10 mouse cellular contexts compared by ENCODE assay signal in genomic region chr11:72134536-72135382, GRCm38 (mm10). TPM values are rescaled to one million over a fixed set of nuclear protein-coding genes. Genes with fewer than 3 reads are reported as not detected.
DNase-seq lines count a peak whose midpoint lies in the region; ATAC-seq lines count a peak whose summit lies in the region.
"Had no signal": no experiment of that assay in that cellular context is flagged by ENCODE, and none has a peak within 500 bp of the region (broad histone marks: within the 10 kb centered on the region; RNA-seq: fewer than 3 reads in every experiment).

No protein-coding gene starts in this region.

- ATAC-seq in kidney, embryonic 15.5 days (replicated peaks; ENCODE audit: low FRiP score), result no peak
- peak; percentile 59 for ATAC-seq in midbrain, embryonic 13.5 days
- no peak for ATAC-seq in granulocyte monocyte progenitor cell, adult 5-6 weeks (replicated peaks; ENCODE audit: poor library complexity, severe bottlenecking)

- H3K36me3 ChIP-seq in kidney, embryonic 15.5 days, result no peaks in the 10 kb centered on the region
- H3K36me3 ChIP-seq in hindbrain, embryonic 10.5 days, result no peaks in the 10 kb centered on the region
- no peaks in the 10 kb centered on the region for H3K36me3 ChIP-seq in midbrain, embryonic 13.5 days

- H3K4me2 ChIP-seq in kidney, embryonic 15.5 days, result peak overlapping the region; percentile 99
- H3K4me2 ChIP-seq in midbrain, embryonic 13.5 days (replicated peaks), result peak overlapping the region; percentile 98

- 16% methylated on average over 24 of the region's 24 CpGs for WGBS in kidney, embryonic 15.5 days
- WGBS in hindbrain, embryonic 10.5 days, result 15% methylated on average over 24 of the region's 24 CpGs
- WGBS in midbrain, embryonic 13.5 days, result 15% methylated on average over 24 of the region's 24 CpGs

- H3K9ac ChIP-seq in kidney, embryonic 15.5 days, result peak overlapping the region; percentile 56
- peak overlapping the region; percentile 80 for H3K9ac ChIP-seq in midbrain, embryonic 13.5 days (replicated peaks)

- peaks cover 52% of the 10 kb centered on the region for H3K27me3 ChIP-seq in kidney, embryonic 15.5 days
- H3K27me3 ChIP-seq in hindbrain, embryonic 10.5 days (ENCODE audit: insufficient read depth, poor library complexity, severe bottlenecking), result peaks cover 95% of the 10 kb centered on the region
- peaks cover 71% of the 10 kb centered on the region for H3K27me3 ChIP-seq in midbrain, embryonic 13.5 days
- H3K27me3 ChIP-seq: Patski had no signal

- peak overlapping the region; percentile 62 for H3K4me3 ChIP-seq in kidney, embryonic 15.5 days (replicated peaks)
- peak overlapping the region; percentile 75 for H3K4me3 ChIP-seq in hindbrain, embryonic 10.5 days
- peak overlapping the region; percentile 68 for H3K4me3 ChIP-seq in midbrain, embryonic 13.5 days (replicated peaks)

- intact Hi-C loops in gastrocnemius, postnatal 36 days (cut with DNase I), result loop anchor here (5.0 kb wide), 1 partner anchor 82 kb away; no protein-coding TSS in a partner anchor

- DNase-seq in kidney, adult 8-10 months, result no peak
- DNase-seq in cerebellum, adult 8-10 months, result peak; percentile 64
- DNase-seq in hindbrain, embryonic 10.5 days (ENCODE audit: low spot score), result no peak
- DNase-seq in gastrocnemius, postnatal 36 days, result no peak
- no peak for DNase-seq in gastrocnemius, postnatal 10 days

- H3K4me1 ChIP-seq in kidney, embryonic 15.5 days, result peaks cover 42% of the 10 kb centered on the region
- H3K4me1 ChIP-seq in hindbrain, embryonic 10.5 days (replicated peaks), result peaks cover 30% of the 10 kb centered on the region
- H3K4me1 ChIP-seq in midbrain, embryonic 13.5 days (replicated peaks), result peaks cover 23% of the 10 kb centered on the region

- no peaks in the 10 kb centered on the region for H3K9me3 ChIP-seq in kidney, embryonic 15.5 days (replicated peaks)
- H3K9me3 ChIP-seq in hindbrain, embryonic 10.5 days, result no peaks in the 10 kb centered on the region
- no peaks in the 10 kb centered on the region for H3K9me3 ChIP-seq in midbrain, embryonic 13.5 days

- H3K27ac ChIP-seq in kidney, embryonic 15.5 days, result no peak overlapping the region
- H3K27ac ChIP-seq in hindbrain, embryonic 10.5 days, result peak overlapping the region; percentile 84
- H3K27ac ChIP-seq in midbrain, embryonic 13.5 days, result no peak overlapping the region

RNA-seq across cellular contexts. Expression of gene Pitpnm3, which starts 0.8 kb away (rescaled TPM):
- polyA plus RNA-seq in kidney, embryonic 15.5 days (2015; fragmentation: Nextera tagmentation; extraction: Ambion mirVana), result 0.05 and 0.13 TPM in 2 replicates
- 0.20 and 0.31 TPM in 2 replicates for polyA plus RNA-seq in hindbrain, embryonic 10.5 days (2016; fragmentation: Nextera tagmentation; extraction: Ambion mirVana)
- polyA plus RNA-seq in midbrain, embryonic 13.5 days (2015; fragmentation: Nextera tagmentation; extraction: Ambion mirVana), result 1.8 and 2.1 TPM in 2 replicates
- not detected in 2 replicates for total RNA-seq in granulocyte monocyte progenitor cell, adult 5-6 weeks (2014; fragmentation: Nextera tagmentation)
- total RNA-seq in granulocyte monocyte progenitor cell, adult 5-6 weeks (2017), result not detected in 2 replicates
- total RNA-seq in gastrocnemius, postnatal 36 days (2021), result 1 to 10 TPM; 1.1 to 1.9 TPM
- 1 to 10 TPM; 2.2 to 2.5 TPM for total RNA-seq in gastrocnemius, postnatal 10 days (2021)
- total RNA-seq: hematopoietic stem cell, adult 5-6 weeks had no signal
